Mouse (Mus musculus) heart, adult 11 months (tissue): ENCODE results near the gene Alg5.

Experiments used
- DNase-seq: peaks from one replicate; pipeline ENCODE4 v3.0.0; 2022

The Alg5 gene

DNA sequence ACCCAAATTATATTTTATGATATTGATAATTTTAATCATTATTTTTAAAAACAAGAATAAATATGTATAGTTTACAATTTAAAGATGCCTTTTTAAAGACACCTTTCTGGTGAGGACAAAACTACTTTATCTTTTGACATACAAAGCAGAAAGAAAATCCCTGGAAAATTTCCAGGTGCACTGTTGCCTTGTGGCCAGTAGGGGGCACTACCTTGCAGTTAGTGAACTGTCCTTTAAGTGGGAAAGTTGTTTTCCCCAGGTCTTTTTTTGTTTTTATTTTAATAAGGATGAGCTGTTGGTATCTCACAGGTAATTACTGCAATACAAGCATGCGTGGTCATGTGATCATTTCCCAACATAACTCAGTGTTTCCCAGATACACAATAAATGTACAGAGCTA lies 60.5 kb downstream of the Alg5 start:
- DNase-seq: peak; percentile 29

DNA sequence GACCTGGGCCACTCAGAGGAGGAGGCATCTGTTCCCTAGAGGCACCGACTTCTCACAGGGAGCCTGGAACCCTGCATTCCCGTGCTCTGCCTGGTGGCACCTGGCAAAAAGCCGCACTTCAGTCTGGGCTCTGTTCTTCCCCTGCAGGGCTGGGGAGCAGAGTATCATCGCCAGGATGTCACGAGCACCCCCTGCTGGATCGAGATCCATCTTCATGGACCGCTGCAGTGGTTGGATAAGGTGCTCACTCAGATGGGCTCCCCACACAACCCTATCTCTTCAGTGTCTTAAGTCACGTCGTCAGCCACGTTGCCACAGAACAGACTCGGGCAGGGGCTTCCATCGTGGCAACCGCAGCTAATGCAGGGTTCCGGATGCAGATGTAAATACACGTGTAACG lies 61.9 kb downstream of the Alg5 start:
- DNase-seq: peak; percentile 90
